Mouse (Mus musculus): Measurements from ENCODE around the gene Tsc22d4.
A peak's percentile ranks its signal among the peaks of the same experiment; 100 is the strongest.

- TF ChIP-seq CTCF (IDR thresholded peaks at IDR 0.05; ENCODE audit: control insufficient read depth, insufficient read depth, insufficient read length), result peak; percentile 85
- no peak for TF ChIP-seq USF1 (IDR thresholded peaks at IDR 0.05; ENCODE audit: low read depth)
- no peak for TF ChIP-seq MAX (IDR thresholded peaks at IDR 0.05)
- no peak for TF ChIP-seq MYOG (IDR thresholded peaks at IDR 0.05; ENCODE audit: control insufficient read depth, extremely low read depth, insufficient read length)
- TF ChIP-seq CEBPB (IDR thresholded peaks at IDR 0.05; ENCODE audit: low read depth), result no peak
- no peak for TF ChIP-seq MYOD1 (IDR thresholded peaks at IDR 0.05; ENCODE audit: control insufficient read depth, insufficient read length, low read depth)
- TF ChIP-seq FOSL1 (IDR thresholded peaks at IDR 0.05; ENCODE audit: insufficient read depth, low read length, poor library complexity, severe bottlenecking), result no peak
Measured at GRCm38 (mm10) chr5:137741023-137741931, 4.3 kb upstream of the Tsc22d4 start, which contains the start of gene Nyap1.

All from C2C12 (cell line).